Mouse (Mus musculus) midbrain, embryonic 14.5 days (tissue): ENCODE measurements around the gene Hoxa7. TPM values are rescaled to one million over a fixed set of nuclear protein-coding genes. Genes with fewer than 3 reads are reported as not detected.

ENCODE experiments used
- ATAC-seq: fragments of 200-750 bp; cut with Nextera tagmentation; 2 replicates; pipeline ENCODE4 v1.8.0; 2017; ENCODE audit warnings: moderate number of reproducible peaks, moderate library complexity; ENCODE audit not compliant: low FRiP score, low TSS enrichment
- DNase-seq: peaks from one replicate; pipeline ENCODE4 v3.0.0-alpha.2; 2015
- H3K27ac ChIP-seq: fragments of 300-500 bp; sonication (generic); replicated peaks from 2 replicates; pipeline ENCODE4 v1.5.1; 2014; ENCODE audit warnings: mild to moderate bottlenecking, low read depth, low read length, moderate library complexity
- H3K27me3 ChIP-seq: fragments of 300-500 bp; sonication (generic); 2 replicates; pipeline ENCODE4 v1.6.1; 2014; ENCODE audit warnings: low read length, control low read depth, mixed read lengths; ENCODE audit not compliant: control insufficient read depth, insufficient read depth
- H3K36me3 ChIP-seq: fragments of 300-500 bp; sonication (generic); 2 replicates; pipeline ENCODE4 v1.6.1; 2014; ENCODE audit warnings: low read length, control low read depth; ENCODE audit not compliant: control insufficient read depth, insufficient read depth
- H3K4me1 ChIP-seq: fragments of 300-500 bp; sonication (generic); 2 replicates; pipeline ENCODE4 v1.6.1; 2014; ENCODE audit warnings: mild to moderate bottlenecking, antibody characterized with exemption, low read length, control low read depth; ENCODE audit not compliant: control insufficient read depth, insufficient read depth
- H3K4me2 ChIP-seq: fragments of 300-500 bp; sonication (generic); 2 replicates; pipeline ENCODE4 v1.6.1; 2014; ENCODE audit warnings: mild to moderate bottlenecking, low read length, moderate library complexity
- H3K4me3 ChIP-seq: fragments of 300-500 bp; sonication (generic); replicated peaks from 2 replicates; pipeline ENCODE4 v1.5.1; 2014; ENCODE audit warnings: low read depth, low read length
- H3K9ac ChIP-seq: fragments of 300-500 bp; sonication (generic); replicated peaks from 2 replicates; pipeline ENCODE4 v1.6.1; 2014; ENCODE audit warnings: mild to moderate bottlenecking, low read length, moderate library complexity
- H3K9me3 ChIP-seq: fragments of 300-500 bp; sonication (generic); 2 replicates; pipeline ENCODE4 v1.6.1; 2016; ENCODE audit warnings: low read length, control low read depth, mixed read lengths; ENCODE audit not compliant: control insufficient read depth
- WGBS: fragments of 180-500 bp; shearing (Covaris S2); extraction: QIAGEN DNeasy Blood & Tissue Kit; methylation state at CpG from one replicate; pipeline ENCODE4 v1.1.7; 2014; 5-methylcytosine and 5-hydroxymethylcytosine counted together
- polyA plus RNA-seq: library from polyadenylated mRNA; unstranded; fragments of >200 nt; fragmentation: Nextera tagmentation; extraction: Ambion mirVana; gene quantifications from 2 replicates; pipeline ENCODE4 v1.2.1, GENCODE M21; 2014

Gene Hoxa7
- polyA plus RNA-seq = not detected in 2 replicates

- H3K27me3 ChIP-seq = peaks cover 97% of the 10 kb centered on the region
- no peak within 1 kb of the TSS for H3K27ac ChIP-seq
- H3K36me3 ChIP-seq = no peaks in the 10 kb centered on the region
- peak; percentile 58; the same call in 1 of the 2 replicates for ATAC-seq
- 0 out of 2 replicates have a peak, but pooled peaks cover 3% of the 10 kb centered on the region for H3K4me1 ChIP-seq
- peak; percentile 92 for DNase-seq
- H3K9ac ChIP-seq = peak within 1 kb of the TSS; percentile 31; the same call in 1 of the 2 replicates
- 1% methylated on average over 46 of the region's 46 CpGs for WGBS
- H3K9me3 ChIP-seq = no peaks in the 10 kb centered on the region
- peak within 1 kb of the TSS; percentile 41 for H3K4me3 ChIP-seq
- H3K4me2 ChIP-seq = peak within 1 kb of the TSS; percentile 79
Measured at GRCm38 (mm10) chr6:52221337-52221992, at the start of gene Hoxa7. Hoxa7 (minus strand) TSS chr6:52221854.

- DNase-seq = peak; percentile 90
- Histone ChIP-seq H3K4me1 (no peaks in the 10 kb centered on the region), H3K9ac (no peak overlapping the region), H3K27me3 (peaks cover 97% of the 10 kb centered on the region), H3K4me3 (no peak overlapping the region), H3K27ac (no peak overlapping the region), H3K4me2 (no peak overlapping the region), H3K9me3 (no peaks in the 10 kb centered on the region), H3K36me3 (no peaks in the 10 kb centered on the region)
- ATAC-seq = no peak
- 5% methylated on average over 23 of the region's 23 CpGs for WGBS
Measured at GRCm38 (mm10) chr6:52270494-52271480, 49.1 kb upstream of the Hoxa7 start.

DNA sequence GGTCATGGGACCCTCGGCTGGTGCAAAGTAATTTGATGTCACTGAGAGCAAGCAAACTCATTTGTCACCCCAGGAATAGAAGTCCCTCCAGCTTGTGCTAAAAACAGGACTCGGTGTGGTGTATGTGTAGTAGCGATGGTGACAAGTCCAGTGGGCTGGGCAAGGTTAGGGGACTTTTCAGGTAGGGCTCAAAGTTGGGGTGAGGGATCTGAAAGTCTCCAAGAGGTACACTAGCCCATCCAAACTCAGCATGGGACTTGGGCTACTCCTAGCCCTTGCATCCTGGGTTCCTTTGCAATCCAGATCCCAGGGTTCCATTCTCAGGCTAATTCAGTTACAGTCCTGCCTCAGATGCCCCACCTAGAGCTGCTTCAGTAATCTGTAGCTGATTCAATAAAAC, 47.1 kb upstream of the Hoxa7 start:
- no peak overlapping the region for H3K4me2 ChIP-seq
- 4% methylated on average over 3 of the region's 3 CpGs for whole genome bisulfite sequencing
- H3K4me1 ChIP-seq = no peaks in the 10 kb centered on the region
- H3K4me3 ChIP-seq = no peak overlapping the region
- no peak overlapping the region for H3K9ac ChIP-seq
- no peaks in the 10 kb centered on the region for H3K36me3 ChIP-seq
- DNase-seq (no peak), ATAC-seq (no peak)
- peaks cover 97% of the 10 kb centered on the region for H3K27me3 ChIP-seq
- no peak overlapping the region for H3K27ac ChIP-seq
- no peaks in the 10 kb centered on the region for H3K9me3 ChIP-seq

GRCm38 (mm10) chr6:52268341-52268740, 46.7 kb upstream of the Hoxa7 start:
- H3K9me3 ChIP-seq = no peaks in the 10 kb centered on the region
- H3K27ac ChIP-seq = no peak overlapping the region
- no peak for ATAC-seq
- no peaks in the 10 kb centered on the region for H3K36me3 ChIP-seq
- no peak overlapping the region for H3K9ac ChIP-seq
- H3K4me2 ChIP-seq = no peak overlapping the region
- no peak overlapping the region for H3K4me3 ChIP-seq
- H3K27me3 ChIP-seq = peaks cover 97% of the 10 kb centered on the region
- H3K4me1 ChIP-seq = no peaks in the 10 kb centered on the region
- no peak for DNase-seq
- WGBS = 2% methylated on average over 7 of the region's 7 CpGs

- Histone ChIP-seq H3K4me1 (no peaks in the 10 kb centered on the region), H3K9ac (no peak overlapping the region), H3K4me2 (no peak overlapping the region), H3K4me3 (no peak overlapping the region), H3K27ac (no peak overlapping the region), H3K36me3 (no peaks in the 10 kb centered on the region), H3K27me3 (peaks cover 97% of the 10 kb centered on the region), H3K9me3 (no peaks in the 10 kb centered on the region)
- WGBS = 6% methylated on average over 3 of the region's 3 CpGs
- ATAC-seq (no peak), DNase-seq (no peak)
Measured at GRCm38 (mm10) chr6:52267691-52268090, 46.0 kb upstream of the Hoxa7 start.

- no peak overlapping the region for H3K27ac ChIP-seq
- 11% methylated on average over 5 of the region's 5 CpGs for WGBS
- H3K4me3 ChIP-seq = no peak overlapping the region
- ATAC-seq (no peak), DNase-seq (peak; percentile 16)
- no peak overlapping the region for H3K9ac ChIP-seq
- H3K4me2 ChIP-seq = no peak overlapping the region
- no peaks in the 10 kb centered on the region for H3K4me1 ChIP-seq
- H3K9me3 ChIP-seq = no peaks in the 10 kb centered on the region
- no peaks in the 10 kb centered on the region for H3K36me3 ChIP-seq
- H3K27me3 ChIP-seq = peaks cover 97% of the 10 kb centered on the region
Measured at GRCm38 (mm10) chr6:52267221-52267620, 45.6 kb upstream of the Hoxa7 start.

DNA sequence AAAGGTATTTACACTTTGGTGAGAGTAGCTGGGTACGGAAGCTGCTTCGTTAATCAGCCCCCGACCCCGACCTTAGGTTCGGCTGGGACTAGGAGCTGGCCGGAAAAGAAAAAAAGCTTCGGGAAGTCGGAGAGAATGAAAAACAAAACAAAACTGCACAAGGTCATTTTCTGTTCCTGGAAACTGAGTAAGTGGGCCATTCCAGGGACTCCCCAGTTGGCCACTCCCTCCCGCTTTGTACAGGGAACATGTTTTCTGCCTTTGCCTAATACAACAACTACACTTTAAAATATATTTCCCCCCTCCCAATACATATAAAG, 45.0 kb upstream of the Hoxa7 start:
- H3K27ac ChIP-seq = no peak overlapping the region
- H3K27me3 ChIP-seq = peaks cover 99% of the 10 kb centered on the region
- ATAC-seq (no peak), DNase-seq (no peak)
- H3K4me2 ChIP-seq = no peak overlapping the region
- H3K4me3 ChIP-seq = no peak overlapping the region
- H3K9me3 ChIP-seq = no peaks in the 10 kb centered on the region
- no peaks in the 10 kb centered on the region for H3K36me3 ChIP-seq
- no peaks in the 10 kb centered on the region for H3K4me1 ChIP-seq
- no peak overlapping the region for H3K9ac ChIP-seq
- WGBS = under 1% methylated on average over 9 of the region's 9 CpGs

GRCm38 (mm10) chr6:52265913-52266665, 44.4 kb upstream of the Hoxa7 start:
- no peak overlapping the region for H3K4me3 ChIP-seq
- no peak overlapping the region for H3K9ac ChIP-seq
- H3K4me2 ChIP-seq = no peak overlapping the region
- DNase-seq = peak; percentile 31
- no peaks in the 10 kb centered on the region for H3K4me1 ChIP-seq
- no peak overlapping the region for H3K27ac ChIP-seq
- WGBS = under 1% methylated on average over 19 of the region's 19 CpGs
- H3K27me3 ChIP-seq = peaks cover 99% of the 10 kb centered on the region
- H3K36me3 ChIP-seq = no peaks in the 10 kb centered on the region
- H3K9me3 ChIP-seq = no peaks in the 10 kb centered on the region
- no peak for ATAC-seq
